Mouse (Mus musculus) heart, embryonic 15.5 days (tissue): Measurements from ENCODE around the gene S100a8. TPM values are rescaled to one million over a fixed set of nuclear protein-coding genes. Genes with fewer than 3 reads are reported as not detected.

Experiments
- ATAC-seq: fragments of 200-750 bp; cut with Nextera tagmentation; replicated peaks from 2 replicates; pipeline ENCODE4 v1.8.0; 2017; ENCODE audit warnings: low read depth, moderate TSS enrichment; ENCODE audit not compliant: insufficient number of reproducible peaks, insufficient read depth, low FRiP score
- H3K27ac ChIP-seq: fragments of 300-500 bp; sonication (generic); 2 replicates; pipeline ENCODE4 v1.5.1; 2015; ENCODE audit warnings: mild to moderate bottlenecking, inconsistent platforms
- H3K27me3 ChIP-seq: fragments of 300-500 bp; sonication (generic); 2 replicates; pipeline ENCODE4 v1.6.1; 2015; ENCODE audit warnings: inconsistent platforms
- H3K36me3 ChIP-seq: fragments of 300-500 bp; sonication (generic); 2 replicates; pipeline ENCODE4 v1.6.1; 2015; ENCODE audit warnings: mild to moderate bottlenecking, inconsistent platforms
- H3K4me1 ChIP-seq: fragments of 300-500 bp; sonication (generic); replicated peaks from 2 replicates; pipeline ENCODE4 v1.6.1; 2015; ENCODE audit warnings: inconsistent platforms
- H3K4me2 ChIP-seq: fragments of 300-500 bp; sonication (generic); 2 replicates; pipeline ENCODE4 v1.6.1; 2015; ENCODE audit warnings: inconsistent platforms, mild to moderate bottlenecking, moderate library complexity
- H3K4me3 ChIP-seq: fragments of 300-500 bp; sonication (generic); 2 replicates; pipeline ENCODE4 v1.5.1; 2015; ENCODE audit warnings: mild to moderate bottlenecking, inconsistent platforms
- H3K9ac ChIP-seq: fragments of 300-500 bp; sonication (generic); 2 replicates; pipeline ENCODE4 v1.6.1; 2015; ENCODE audit warnings: mild to moderate bottlenecking, inconsistent platforms
- H3K9me3 ChIP-seq: fragments of 300-500 bp; sonication (generic); replicated peaks from 2 replicates; pipeline ENCODE4 v1.6.1; 2016; ENCODE audit warnings: inconsistent platforms
- WGBS: fragments of 180-500 bp; shearing (Covaris S2); methylation state at CpG from one replicate; pipeline ENCODE4 v1.1.7; 2015; ENCODE audit warnings: mixed read lengths; 5-methylcytosine and 5-hydroxymethylcytosine counted together
- polyA plus RNA-seq: library from polyadenylated mRNA; unstranded; fragments of >200 nt; fragmentation: Nextera tagmentation; extraction: Ambion mirVana; gene quantifications from 2 replicates; pipeline ENCODE4 v1.2.1, GENCODE M21; 2015

The S100a8 gene
- polyA plus RNA-seq, 1 experiment from 2014 or later, result 24.9 TPM

GRCm38 (mm10) chr3:90686835-90687234 lies 18.1 kb downstream of the S100a8 start:
- H3K9me3 ChIP-seq, result no peaks in the 10 kb centered on the region
- no peak overlapping the region for H3K4me3 ChIP-seq
- no peaks in the 10 kb centered on the region for H3K4me1 ChIP-seq
- H3K9ac ChIP-seq, result no peak overlapping the region
- ATAC-seq, result no peak
- H3K4me2 ChIP-seq, result no peak overlapping the region
- WGBS, result 70% methylated on average over 2 of the region's 2 CpGs
- no peaks in the 10 kb centered on the region for H3K36me3 ChIP-seq
- H3K27me3 ChIP-seq, result no peaks in the 10 kb centered on the region
- H3K27ac ChIP-seq, result no peak overlapping the region

- WGBS, result 73% methylated on average over 2 of the region's 2 CpGs
- H3K4me1 ChIP-seq, result no peaks in the 10 kb centered on the region
- no peak overlapping the region for H3K4me3 ChIP-seq
- no peaks in the 10 kb centered on the region for H3K9me3 ChIP-seq
- ATAC-seq, result no peak
- H3K36me3 ChIP-seq, result no peaks in the 10 kb centered on the region
- no peak overlapping the region for H3K27ac ChIP-seq
- no peaks in the 10 kb centered on the region; the same call in 1 of the 2 replicates for H3K27me3 ChIP-seq
- H3K4me2 ChIP-seq, result no peak overlapping the region
- H3K9ac ChIP-seq, result no peak overlapping the region
These were observed 24.7 kb downstream of the S100a8 start for GRCm38 (mm10) chr3:90693496-90693895.

GRCm38 (mm10) chr3:90695613-90696012 lies 26.8 kb downstream of the S100a8 start, which contains the start of gene S100a9:
Gene S100a9 (minus strand): TSS chr3:90695721.
- no peak within 1 kb of the TSS for H3K27ac ChIP-seq
- H3K4me2 ChIP-seq, result no peak within 1 kb of the TSS
- H3K27me3 ChIP-seq, result peaks cover 4% of the 10 kb centered on the region; the same call in 1 of the 2 replicates
- no peak for ATAC-seq
- no peaks in the 10 kb centered on the region for H3K36me3 ChIP-seq
- 50% methylated on average over 3 of the region's 3 CpGs for WGBS
- H3K9me3 ChIP-seq, result no peaks in the 10 kb centered on the region
- H3K9ac ChIP-seq, result no peak within 1 kb of the TSS
- no peak within 1 kb of the TSS for H3K4me3 ChIP-seq
- H3K4me1 ChIP-seq, result no peaks in the 10 kb centered on the region

GRCm38 (mm10) chr3:90702244-90702643 lies 33.5 kb downstream of the S100a8 start:
- no peak overlapping the region for H3K4me3 ChIP-seq
- H3K9me3 ChIP-seq, result no peaks in the 10 kb centered on the region
- H3K27ac ChIP-seq, result no peak overlapping the region
- no peaks in the 10 kb centered on the region for H3K4me1 ChIP-seq
- H3K27me3 ChIP-seq, result peaks cover 4% of the 10 kb centered on the region; the same call in 1 of the 2 replicates
- H3K36me3 ChIP-seq, result no peaks in the 10 kb centered on the region
- no peak overlapping the region for H3K4me2 ChIP-seq
- 74% methylated on average over 2 of the region's 2 CpGs for WGBS
- no peak for ATAC-seq
- H3K9ac ChIP-seq, result no peak overlapping the region

GRCm38 (mm10) chr3:90708523-90709202 lies 39.9 kb downstream of the S100a8 start:
- Histone ChIP-seq H3K9me3 (no peaks in the 10 kb centered on the region), H3K9ac (no peak overlapping the region), H3K36me3 (no peaks in the 10 kb centered on the region), H3K4me1 (no peaks in the 10 kb centered on the region), H3K27me3 (no peaks in the 10 kb centered on the region; the same call in 1 of the 2 replicates), H3K27ac (no peak overlapping the region), H3K4me2 (no peak overlapping the region), H3K4me3 (no peak overlapping the region)
- ATAC-seq, result no peak
- 25% methylated on average over 4 of the region's 4 CpGs for WGBS

- Histone ChIP-seq H3K9ac (no peak overlapping the region), H3K27ac (no peak overlapping the region), H3K4me3 (no peak overlapping the region), H3K27me3 (no peaks in the 10 kb centered on the region; the same call in 1 of the 2 replicates), H3K9me3 (no peaks in the 10 kb centered on the region), H3K4me2 (no peak overlapping the region), H3K36me3 (no peaks in the 10 kb centered on the region), H3K4me1 (no peaks in the 10 kb centered on the region)
- WGBS, result 45% methylated on average over 12 of the region's 12 CpGs
- no peak for ATAC-seq
These were observed 41.0 kb downstream of the S100a8 start for GRCm38 (mm10) chr3:90709591-90710460.

Other genes with a start within 250 kb of the S100a8 start
- gene Ints3, start 235.4 kb upstream of the S100a8 start, polyA plus RNA-seq, result 16.7 and 22.6 TPM in 2 replicates
- 10.1 and 12.5 TPM in 2 replicates for gene Npr1, start 203.1 kb upstream of the S100a8 start, polyA plus RNA-seq
- gene Ilf2, start 192.9 kb upstream of the S100a8 start, polyA plus RNA-seq, result 97.3 and 108 TPM in 2 replicates
- 71.5 and 75.1 TPM in 2 replicates for gene Snapin, start 177.9 kb upstream of the S100a8 start, polyA plus RNA-seq
- gene Chtop, start 159.5 kb upstream of the S100a8 start, polyA plus RNA-seq, result 90.9 and 98.3 TPM in 2 replicates
- 247 and 315 TPM in 2 replicates for gene S100a1, start 154.6 kb upstream of the S100a8 start, polyA plus RNA-seq
- 73.0 and 94.1 TPM in 2 replicates for gene S100a13, start 154.5 kb upstream of the S100a8 start, polyA plus RNA-seq
- gene S100a14, start 142.1 kb upstream of the S100a8 start, polyA plus RNA-seq, result 1.1 and 7.5 TPM in 2 replicates
- 89.3 and 103 TPM in 2 replicates for gene S100a16, start 131.7 kb upstream of the S100a8 start, polyA plus RNA-seq
- gene S100a3, start 108.4 kb upstream of the S100a8 start, polyA plus RNA-seq, result 0.08 and 1.7 TPM in 2 replicates
- gene S100a2, start 78.7 kb upstream of the S100a8 start, polyA plus RNA-seq, result not detected in 2 replicates
- gene Gm42674, start 67.1 kb upstream of the S100a8 start, polyA plus RNA-seq, result not detected in 2 replicates
- 2.8 and 7.5 TPM in 2 replicates for gene S100a4, start 65.2 kb upstream of the S100a8 start, polyA plus RNA-seq
- gene S100a5, start 60.5 kb upstream of the S100a8 start, polyA plus RNA-seq, result not detected in 2 replicates
- gene S100a6, start 56.1 kb upstream of the S100a8 start, polyA plus RNA-seq, result 48.9 and 70.5 TPM in 2 replicates
- gene S100a7a, start 15.0 kb upstream of the S100a8 start, polyA plus RNA-seq, result 0.22 TPM in 1 of 2 replicates, not detected in the other
- 15.5 and 16.3 TPM in 2 replicates for gene S100a9, start 26.7 kb downstream of the S100a8 start, polyA plus RNA-seq
- not detected in 2 replicates for gene Pglyrp4, start 57.9 kb downstream of the S100a8 start, polyA plus RNA-seq
- not detected in 2 replicates for gene Gm5849, start 108.9 kb downstream of the S100a8 start, polyA plus RNA-seq